Mouse (Mus musculus) left cerebral cortex, postnatal 14 days (tissue): ENCODE data around the gene Srpr. TPM values are rescaled to one million over a fixed set of nuclear protein-coding genes. Genes with fewer than 3 reads are reported as not detected.

Source experiments
- DNase-seq, 2 experiments: peaks; one replicate each; pipeline ENCODE4 v3.0.0; 2021 to 2022; ENCODE audit warnings: low spot score in 2 of 2, mixed read lengths in 1 of 2
- intact Hi-C: fragments of 180-260 bp; cut with DNase I; formaldehyde crosslinking; loops from one replicate; pipeline ENCODE4 v1.15.1; 2025
- total RNA-seq, 2 experiments: library from RNA; stranded (reverse); gene quantifications; 2 replicates each; pipeline ENCODE4 v1.2.3; 2021

Gene Srpr
- total RNA-seq, 2 experiments from 2014 or later, result 59.9 to 62.4 TPM

GRCm38 (mm10) chr9:35238915-35239571 lies 39.1 kb downstream of the Srpr start:
- no peak for DNase-seq
- intact Hi-C loops, result no loop called here

GRCm38 (mm10) chr9:35239734-35240133 lies 39.8 kb downstream of the Srpr start:
- DNase-seq, result no peak
- intact Hi-C loops, result no loop called here

- intact Hi-C loops, result no loop called here
- no peak for DNase-seq
These were observed 47.4 kb downstream of the Srpr start for GRCm38 (mm10) chr9:35247405-35247804.

- DNase-seq, result no peak
- intact Hi-C loops, result no loop called here
These were observed 49.5 kb downstream of the Srpr start for GRCm38 (mm10) chr9:35249476-35249875.

GRCm38 (mm10) chr9:35257365-35257764 lies 57.4 kb downstream of the Srpr start:
- intact Hi-C loops, result no loop called here
- DNase-seq, result no peak

GRCm38 (mm10) chr9:35262418-35262817 lies 62.4 kb downstream of the Srpr start:
- intact Hi-C loops, result no loop called here
- no peak for DNase-seq

GRCm38 (mm10) chr9:35263431-35263830 lies 63.5 kb downstream of the Srpr start:
- intact Hi-C loops, result no loop called here
- no peak for DNase-seq

- intact Hi-C loops, result no loop called here
- DNase-seq, result no peak
These were observed 64.5 kb downstream of the Srpr start for GRCm38 (mm10) chr9:35264509-35264908.

GRCm38 (mm10) chr9:35267146-35267975 lies 67.4 kb downstream of the Srpr start, which contains the start of the genes Fam118b and Rpusd4:
Gene Fam118b (minus strand): TSS chr9:35267805.
Gene Rpusd4 (plus strand): TSS chr9:35267865.
- intact Hi-C loops, result loop anchor here (2.0 kb wide), 1 partner anchor 57 kb away; the partner anchor contains the start of gene Foxred1
- peak; percentile 94 to 95 for DNase-seq

- intact Hi-C loops, result loop anchor here (2.0 kb wide), 1 partner anchor 57 kb away; the partner anchor contains the start of gene Foxred1
- peak in 1 of 2 experiments; percentile 14 for DNase-seq
These were observed 68.2 kb downstream of the Srpr start for GRCm38 (mm10) chr9:35267976-35268715.

- intact Hi-C loops, result no loop called here
- peak in 1 of 2 experiments; percentile 32 for DNase-seq
These were observed 77.9 kb downstream of the Srpr start for GRCm38 (mm10) chr9:35277855-35278365.

- intact Hi-C loops, result no loop called here
These were observed 78.5 kb downstream of the Srpr start for GRCm38 (mm10) chr9:35278451-35278850.

GRCm38 (mm10) chr9:35282006-35282850 lies 82.3 kb downstream of the Srpr start:
- peak; percentile 62 to 81 for DNase-seq
- intact Hi-C loops, result loop anchor here (1.0 to 5.0 kb wide), 5 partner anchors 50 to 259 kb away; partner anchors contain the start of gene Cdon

More at GRCm38 (mm10) chr9:35278451-35278850, 78.5 kb downstream of the Srpr start:
- DNase-seq, result no peak

- no peak for DNase-seq
- intact Hi-C loops, result loop anchor here (1.0 to 5.0 kb wide), 5 partner anchors 49 to 258 kb away; partner anchors contain the start of gene Cdon
These were observed 82.9 kb downstream of the Srpr start for GRCm38 (mm10) chr9:35282851-35283200.

- no peak for DNase-seq
- intact Hi-C loops, result loop anchor here (5.0 kb wide), 2 partner anchors 49 to 139 kb away; partner anchors contain the start of gene Cdon
These were observed 83.6 kb downstream of the Srpr start for GRCm38 (mm10) chr9:35283415-35284069.

- intact Hi-C loops, result loop anchor here (5.0 kb wide), 2 partner anchors 48 to 138 kb away; partner anchors contain the start of gene Cdon
- DNase-seq, result no peak
These were observed 84.4 kb downstream of the Srpr start for GRCm38 (mm10) chr9:35284351-35284750.

- intact Hi-C loops, result no loop called here
These were observed 86.4 kb downstream of the Srpr start for GRCm38 (mm10) chr9:35286351-35286750.

GRCm38 (mm10) chr9:35289992-35290391 lies 90.0 kb downstream of the Srpr start:
- DNase-seq, result no peak
- intact Hi-C loops, result no loop called here

More at GRCm38 (mm10) chr9:35286351-35286750, 86.4 kb downstream of the Srpr start:
- DNase-seq, result no peak
